Mouse (Mus musculus): ENCODE data around the gene Mical1.
A peak's percentile ranks its signal among the peaks of the same experiment; 100 is the strongest.

Mical1 gene

DNA sequence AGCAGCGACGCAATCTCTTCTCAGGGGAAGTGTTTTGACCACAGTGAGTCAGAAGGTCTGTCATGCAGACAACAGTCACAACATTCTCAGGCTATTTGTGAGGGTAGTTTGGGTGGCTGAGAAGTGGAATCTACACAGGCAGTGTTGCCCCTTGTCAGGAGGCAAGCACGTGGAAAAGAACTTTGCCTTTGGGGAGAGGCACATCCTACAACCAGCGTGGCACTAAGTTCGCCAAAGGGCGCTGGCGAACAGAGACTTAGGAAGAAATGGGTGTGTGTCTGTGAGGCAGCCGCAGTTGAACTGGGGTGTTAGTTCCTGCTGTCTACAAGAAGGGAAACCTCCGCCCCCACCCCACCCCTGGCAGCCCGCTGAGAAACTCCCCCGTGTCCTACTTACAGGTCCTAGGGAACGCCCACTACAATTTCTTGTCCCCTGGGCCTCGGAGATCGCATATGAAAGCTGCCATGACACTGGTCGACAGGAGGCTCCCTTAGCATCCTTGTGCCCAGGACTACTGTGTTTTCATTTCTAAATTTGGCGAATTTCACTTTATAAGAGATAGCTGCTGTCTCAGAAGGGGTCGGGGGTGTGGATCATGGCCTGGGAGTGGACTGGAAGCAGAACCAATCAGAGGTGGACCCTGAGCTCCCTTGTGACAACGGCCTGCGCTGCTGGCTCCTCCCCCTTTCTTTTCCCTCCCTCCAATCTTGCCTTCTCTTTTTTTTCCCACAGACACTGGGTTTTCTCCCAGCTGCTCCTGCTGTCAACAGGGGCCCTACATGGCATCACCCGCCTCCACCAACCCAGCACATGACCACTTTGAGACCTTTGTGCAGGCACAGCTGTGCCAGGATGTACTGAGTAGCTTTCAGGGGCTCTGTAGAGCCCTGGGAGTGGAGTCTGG lies 1.4 kb downstream of the Mical1 start:
- no peak for DNase-seq

DNA sequence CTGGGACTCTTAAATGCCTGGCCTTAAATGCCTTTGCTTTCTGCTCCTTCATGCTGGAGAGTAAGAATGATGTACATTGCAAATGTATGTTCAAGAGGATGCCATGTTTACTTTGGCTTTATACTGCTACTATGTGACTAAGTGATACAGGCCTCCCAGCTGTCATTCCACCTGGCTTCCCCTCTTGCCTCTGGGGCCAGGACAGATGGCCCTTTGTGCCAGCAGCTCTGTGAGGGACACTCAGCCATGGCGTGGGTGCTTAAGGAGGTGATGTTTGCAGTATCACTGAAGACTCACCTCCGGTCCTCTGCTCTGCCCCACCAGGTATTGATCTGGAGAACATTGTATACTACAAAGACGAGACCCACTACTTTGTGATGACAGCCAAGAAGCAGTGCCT lies 3.8 kb downstream of the Mical1 start:
- DNase-seq, result no peak

GRCm38 (mm10) chr10:41480938-41481880 lies 5.1 kb downstream of the Mical1 start:
- DNase-seq, result no peak

GRCm38 (mm10) chr10:41482446-41482845 lies 6.3 kb downstream of the Mical1 start:
- DNase-seq, result peak; percentile 31 to 34

GRCm38 (mm10) chr10:41485778-41486177 lies 9.7 kb downstream of the Mical1 start:
- DNase-seq, result no peak

DNA sequence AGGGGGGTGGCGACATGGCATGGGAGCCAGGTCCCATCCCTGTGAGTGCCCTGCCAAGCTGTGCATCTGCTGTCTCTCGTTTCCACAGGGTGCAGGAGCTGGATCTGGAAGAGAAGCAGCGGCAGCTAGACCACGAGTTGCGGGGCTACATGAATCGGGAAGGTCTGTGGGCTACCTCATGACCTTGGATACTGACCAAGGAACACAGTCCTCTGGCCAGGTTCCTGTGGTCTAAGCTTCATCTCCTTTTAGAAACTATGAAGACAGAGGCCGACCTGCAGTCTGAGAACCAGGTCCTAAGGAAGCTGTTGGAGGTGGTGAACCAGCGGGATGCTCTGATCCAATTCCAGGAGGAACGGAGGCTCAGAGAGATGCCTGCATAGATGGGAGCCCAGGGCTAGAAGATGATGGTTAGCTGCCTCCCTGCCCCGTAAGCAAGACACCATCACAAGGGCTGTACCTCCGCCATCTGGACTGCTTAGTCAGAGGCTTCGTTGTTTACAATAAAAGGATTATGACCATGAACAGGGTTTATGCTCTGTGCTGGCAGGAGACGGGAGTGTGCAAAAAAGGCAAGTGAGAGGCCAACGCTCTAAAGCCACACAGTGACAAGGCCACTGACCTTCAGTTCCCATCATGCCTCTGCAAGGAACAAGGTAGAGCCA lies 10.5 kb downstream of the Mical1 start:
- no peak for DNase-seq

GRCm38 (mm10) chr10:41488877-41489276 lies 12.8 kb downstream of the Mical1 start:
- DNase-seq, result no peak

GRCm38 (mm10) chr10:41489294-41489693 lies 13.2 kb downstream of the Mical1 start:
- DNase-seq, result no peak

- DNase-seq, result peak; percentile 89 to 91
Observed at GRCm38 (mm10) chr10:41489708-41490517, 13.8 kb downstream of the Mical1 start, which contains the start of the genes Smpd2 and Ppil6. Gene Smpd2, minus strand, starts transcription at chr10:41490369. Gene Ppil6, plus strand, starts transcription at chr10:41490439.

GRCm38 (mm10) chr10:41490518-41490873 lies 14.4 kb downstream of the Mical1 start:
- no peak for DNase-seq

DNA sequence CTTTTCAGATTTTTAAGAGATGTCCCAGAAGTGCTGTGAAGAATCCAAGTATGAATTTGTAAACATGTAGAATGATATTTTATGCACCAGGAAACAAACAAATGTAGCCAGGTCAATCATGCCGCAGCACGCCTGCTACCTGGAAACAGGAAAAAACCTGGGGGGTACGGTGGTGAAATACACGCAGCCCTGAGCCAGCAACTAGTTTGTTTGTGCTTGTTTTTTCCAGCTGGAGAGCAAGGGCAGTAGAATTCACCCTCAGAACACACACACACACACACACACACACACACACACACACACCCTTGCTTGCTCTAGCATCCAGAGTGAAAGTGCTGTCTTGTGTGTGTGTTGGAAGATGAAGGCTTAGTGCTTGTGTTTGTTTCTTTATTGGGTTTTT lies 15.0 kb downstream of the Mical1 start:
- no peak for DNase-seq

- no peak for DNase-seq
Observed at GRCm38 (mm10) chr10:41500941-41501340, 24.8 kb downstream of the Mical1 start.

DNA sequence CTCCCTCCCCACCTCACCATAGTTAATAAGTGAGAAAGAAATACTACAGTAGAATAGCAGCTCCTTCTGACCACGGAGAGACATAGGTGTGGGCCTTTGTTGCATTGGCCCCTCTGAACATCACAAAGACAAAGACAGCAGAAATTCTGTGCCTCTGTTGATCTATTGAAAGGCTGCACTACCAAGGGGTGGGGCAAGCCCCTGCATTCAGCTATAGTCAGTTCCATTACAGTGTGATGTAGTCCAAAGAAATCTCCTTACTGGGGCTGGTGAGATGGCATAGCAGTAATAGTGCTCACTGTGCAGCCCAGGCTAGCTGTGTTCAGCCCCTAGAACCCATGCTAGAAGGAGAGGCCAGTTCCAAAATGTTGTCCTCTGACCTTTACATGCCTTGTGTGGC lies 28.9 kb downstream of the Mical1 start:
- DNase-seq, result no peak

DNA sequence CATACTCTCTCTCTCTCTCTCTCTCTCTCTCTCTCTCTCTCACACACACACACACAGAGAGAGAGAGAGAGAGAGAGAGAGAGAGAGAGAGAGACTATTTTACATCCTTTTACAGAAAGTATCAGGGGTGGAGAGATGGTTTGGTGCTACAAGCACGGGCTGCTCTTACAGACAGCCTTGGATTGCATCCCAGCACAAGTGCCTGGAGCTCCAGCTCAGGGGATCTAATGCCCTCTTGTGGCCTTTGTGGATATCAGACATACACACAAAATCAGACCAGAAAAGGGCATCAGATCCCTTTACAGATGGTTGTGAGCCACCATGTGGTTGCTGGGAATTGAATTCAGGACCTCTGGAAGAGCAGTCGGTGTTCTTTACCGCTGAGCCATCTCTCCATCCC lies 29.3 kb downstream of the Mical1 start:
- DNase-seq, result peak; percentile 69 to 76

GRCm38 (mm10) chr10:41509160-41509559 lies 33.0 kb downstream of the Mical1 start:
- no peak for DNase-seq

GRCm38 (mm10) chr10:41514301-41514700 lies 38.2 kb downstream of the Mical1 start:
- no peak for DNase-seq

- DNase-seq, result no peak
Observed at GRCm38 (mm10) chr10:41514921-41515320, 38.8 kb downstream of the Mical1 start.

DNA sequence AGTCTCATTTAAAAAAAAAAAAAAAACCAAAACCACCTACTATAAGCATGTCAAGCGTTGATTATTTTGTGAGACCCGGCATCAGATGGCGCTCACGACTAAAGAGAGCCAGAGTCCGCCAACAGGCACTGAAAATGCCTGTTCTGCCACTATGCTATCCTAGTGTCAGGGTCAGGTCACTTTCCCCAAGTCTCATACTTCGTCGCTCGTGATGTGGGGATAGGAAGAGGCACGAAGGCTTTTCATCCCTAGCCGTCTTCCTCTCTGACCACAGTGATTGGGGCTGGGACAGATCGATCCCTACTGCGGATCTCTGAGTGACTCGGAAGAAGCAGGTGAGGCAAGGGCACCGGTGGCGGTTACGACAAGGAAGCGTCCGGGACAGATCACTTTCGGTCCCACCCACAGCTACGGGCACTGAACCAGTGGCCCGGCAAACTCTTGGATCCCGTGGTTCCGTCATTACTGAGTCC lies 42.4 kb downstream of the Mical1 start:
- DNase-seq, result peak; percentile 72 to 74

DNA sequence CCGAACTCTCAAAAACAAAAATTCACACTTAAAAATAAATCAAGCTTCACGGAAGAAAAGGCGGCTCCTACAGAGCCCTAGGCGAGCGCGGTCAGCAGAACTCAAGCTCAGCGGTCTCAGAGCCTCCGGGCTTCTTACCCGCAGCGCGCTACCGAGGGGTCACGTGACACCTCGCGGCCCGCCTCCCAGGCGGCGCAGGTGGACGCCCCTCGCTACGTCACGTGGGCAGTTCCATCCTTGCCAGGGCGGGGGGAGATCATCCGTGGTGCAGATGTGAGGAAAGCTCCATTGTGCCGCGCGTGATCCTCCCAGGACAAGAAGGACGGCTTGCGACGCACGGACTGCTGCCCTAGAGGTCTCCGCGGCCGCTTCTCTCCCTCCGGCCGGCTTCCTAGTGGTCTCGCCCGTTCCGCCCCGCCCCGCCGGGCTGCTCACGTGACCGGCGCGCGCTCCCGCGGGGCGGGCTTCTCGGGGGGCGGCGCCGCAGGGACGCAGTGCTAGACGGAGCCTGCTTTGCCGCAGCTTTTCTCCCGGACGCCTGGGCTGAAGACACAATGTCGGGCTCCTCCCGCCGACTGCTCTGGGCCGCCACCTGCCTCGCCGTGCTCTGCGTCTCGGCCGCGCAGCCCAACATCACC lies 43.0 kb downstream of the Mical1 start, which contains the start of gene Cd164:
Cd164 (plus strand) TSS at position 434 of the 638 bp plus-strand sequence.
- peak; percentile 91 to 92 for DNase-seq

GRCm38 (mm10) chr10:41519640-41520409 lies 43.7 kb downstream of the Mical1 start:
- peak; percentile 43 to 45 for DNase-seq

DNA sequence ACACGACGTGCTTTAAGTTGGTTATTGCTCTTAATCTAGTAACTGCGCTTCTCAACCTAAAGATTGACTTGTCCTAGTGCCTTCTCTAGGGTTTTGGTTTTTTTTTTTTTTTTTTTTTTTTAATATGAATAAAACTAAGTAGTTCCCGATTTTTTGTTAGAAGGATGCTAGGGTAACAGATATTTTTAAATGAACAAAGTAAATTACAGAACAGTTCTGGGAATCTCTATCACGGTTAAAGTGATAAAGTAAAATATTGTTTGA lies 44.2 kb downstream of the Mical1 start:
- DNase-seq, result no peak
